Mouse (Mus musculus) layer of hippocampus, adult 18-20 months (tissue): ENCODE data around the gene Smoc1. TPM values are rescaled to one million over a fixed set of nuclear protein-coding genes. Genes with fewer than 3 reads are reported as not detected.

Experiments
- DNase-seq, 2 experiments: peaks; one replicate each; pipeline ENCODE4 v3.0.0; 2022; ENCODE audit warnings: low spot score in 2 of 2
- total RNA-seq, 2 experiments: library from RNA; stranded (reverse); gene quantifications; 2 replicates each; pipeline ENCODE4 v1.2.3; 2021

The Smoc1 gene
- total RNA-seq, 2 experiments from 2014 or later, result 9.6 to 11.4 TPM

DNA sequence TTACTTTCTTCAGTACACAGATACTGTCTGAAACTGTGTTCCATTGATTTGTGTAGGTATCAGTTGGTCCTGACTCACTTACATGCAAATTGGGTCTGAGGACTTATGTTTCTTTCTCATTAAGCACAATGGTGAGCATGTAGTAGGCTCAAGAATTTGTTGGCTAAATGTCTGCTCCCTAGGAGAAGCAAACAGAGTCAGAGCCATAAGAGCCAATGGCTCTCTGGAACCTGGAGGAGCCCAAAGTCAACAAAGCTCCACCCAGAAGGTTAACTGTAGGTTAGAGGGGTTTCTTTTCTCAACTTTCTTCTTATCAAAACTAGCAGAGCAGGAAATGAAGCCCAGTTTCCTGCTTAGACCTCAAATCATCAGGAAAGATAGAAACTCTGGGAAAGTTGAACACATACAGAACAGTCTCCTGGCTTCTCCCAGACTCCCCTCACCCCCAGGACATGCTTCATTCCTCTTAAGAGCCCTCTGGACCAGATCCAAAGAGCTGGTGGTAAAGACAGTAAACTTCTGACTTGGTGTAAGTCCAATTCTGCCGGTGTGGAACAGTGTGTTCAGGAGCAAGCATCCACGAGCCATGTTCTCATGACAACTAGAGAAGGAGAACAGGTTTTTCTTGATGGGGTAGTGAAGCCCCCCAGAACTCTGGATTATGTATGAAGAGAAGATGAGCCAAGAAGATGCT, 51.5 kb downstream of the Smoc1 start:
- DNase-seq, result no peak

DNA sequence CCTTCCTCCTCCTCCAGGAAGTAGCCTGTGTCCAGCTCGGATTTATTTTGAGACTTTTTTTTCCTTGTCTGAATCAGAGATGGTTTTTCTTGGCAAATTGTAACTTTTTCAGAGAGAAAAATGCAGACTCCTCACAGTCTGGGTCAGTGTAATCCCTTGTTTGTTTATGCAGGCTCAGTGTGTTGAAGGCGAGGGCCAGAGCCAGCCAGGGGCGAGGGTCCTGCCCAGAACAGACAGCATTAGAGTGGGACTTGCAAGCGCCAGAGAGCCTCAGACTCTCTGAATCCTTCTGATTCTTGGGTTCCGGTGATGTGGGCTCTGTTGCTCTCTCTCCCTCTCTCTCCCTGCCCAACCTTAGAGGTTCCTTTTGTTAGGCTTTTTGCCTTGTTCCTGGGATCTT, 53.7 kb downstream of the Smoc1 start:
- DNase-seq, result no peak

DNA sequence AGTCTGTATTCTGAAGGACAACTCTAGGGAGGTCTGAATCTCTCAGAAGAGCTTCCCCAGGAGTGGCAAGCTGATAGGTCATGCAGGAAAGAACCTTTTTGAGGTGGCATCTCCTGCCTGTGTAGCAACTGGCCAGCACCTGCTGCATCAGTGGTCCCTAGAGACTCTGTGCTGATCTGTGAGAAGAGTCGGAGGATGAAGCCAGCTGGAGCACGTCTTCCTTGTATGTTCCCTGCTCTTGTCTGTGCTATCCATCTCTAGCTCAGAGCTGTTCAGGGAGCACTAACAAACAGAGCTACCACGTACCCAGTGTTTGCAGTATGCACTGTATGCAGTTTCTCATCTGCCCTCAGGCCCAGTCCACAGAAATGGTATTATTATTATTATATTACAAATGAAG, 54.4 kb downstream of the Smoc1 start:
- no peak for DNase-seq

DNA sequence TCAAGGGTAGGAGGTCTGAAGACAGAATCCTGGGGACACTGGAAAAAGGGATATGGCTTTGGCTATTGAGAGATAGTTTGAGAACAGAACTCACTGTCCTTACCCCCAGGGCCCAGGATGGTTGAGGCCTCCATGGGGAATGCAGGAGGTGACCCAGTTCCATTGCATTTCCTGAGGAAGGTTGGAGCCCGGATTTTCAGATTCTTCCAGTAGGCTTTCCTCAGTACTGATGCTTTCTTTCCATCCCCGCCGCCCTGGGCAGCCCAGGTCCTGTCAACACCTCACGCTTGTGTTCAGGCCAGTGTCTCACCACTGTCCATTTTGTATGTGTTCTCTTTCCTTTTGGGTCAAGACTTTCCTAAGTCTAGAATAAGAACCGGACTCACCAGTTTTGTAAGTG, 56.5 kb downstream of the Smoc1 start:
- no peak for DNase-seq

DNA sequence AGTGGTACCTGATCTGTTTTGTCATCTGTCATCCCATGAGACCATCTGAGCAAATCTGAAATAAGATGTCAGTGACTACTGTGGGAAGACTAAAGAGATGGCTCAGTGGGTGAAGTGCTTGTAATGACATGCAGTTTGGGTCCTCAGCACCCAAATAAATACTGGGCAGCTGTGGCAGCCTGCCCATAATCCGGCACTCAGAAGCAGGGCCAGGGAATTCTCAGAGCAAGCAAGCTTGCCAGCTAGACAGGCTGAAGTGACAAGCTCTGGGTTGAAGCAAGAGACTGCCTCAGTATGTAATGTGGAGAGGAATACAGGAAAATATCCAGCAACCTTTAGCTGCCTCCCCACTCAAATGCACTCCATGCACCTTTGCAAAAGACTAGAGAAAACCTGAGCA, 58.6 kb downstream of the Smoc1 start:
- peak in 1 of 2 experiments; percentile 12 for DNase-seq

DNA sequence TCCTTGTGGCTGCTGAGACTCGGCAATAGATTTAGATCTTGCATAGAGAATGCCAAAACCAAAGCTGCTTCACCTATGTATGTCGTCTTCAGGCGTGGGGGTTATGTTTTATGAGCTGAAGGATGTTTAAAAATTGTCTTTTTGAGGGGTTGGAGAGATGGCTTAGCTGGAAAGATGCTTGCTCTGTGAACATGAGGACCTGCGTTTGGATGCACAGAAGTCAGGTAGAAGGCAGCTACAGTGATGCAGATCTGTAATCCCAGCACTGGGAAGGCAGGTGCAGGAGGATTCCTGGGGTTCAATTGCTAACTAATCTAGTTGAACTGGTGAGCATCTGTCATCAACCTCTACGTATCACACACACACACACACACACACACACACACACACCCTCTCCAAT, 61.5 kb downstream of the Smoc1 start:
- no peak for DNase-seq

DNA sequence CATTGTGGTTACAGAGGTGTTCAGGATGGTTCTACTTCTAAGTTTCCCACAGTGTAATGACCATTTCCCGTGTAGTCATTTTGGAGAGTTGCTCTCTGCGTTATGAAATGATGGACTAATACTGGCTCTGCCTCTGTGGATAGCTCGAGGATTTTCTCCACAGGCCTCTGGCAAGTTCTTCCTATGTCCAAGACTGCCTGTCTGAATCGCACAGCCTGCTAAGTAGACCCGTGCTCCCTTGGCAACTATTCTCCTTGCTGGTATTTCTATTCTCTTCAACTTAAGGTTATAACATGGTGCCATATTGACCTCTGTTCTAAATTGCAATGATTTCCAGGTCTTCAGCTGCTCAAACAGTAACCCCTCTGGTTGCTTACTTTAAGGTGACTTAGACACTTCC, 65.0 kb downstream of the Smoc1 start:
- DNase-seq, result no peak

GRCm38 (mm10) chr12:81092641-81093040, 66.0 kb downstream of the Smoc1 start:
- DNase-seq, result no peak

GRCm38 (mm10) chr12:81093211-81093610, 66.6 kb downstream of the Smoc1 start:
- no peak for DNase-seq

- no peak for DNase-seq
Measured at GRCm38 (mm10) chr12:81094766-81095405, 68.3 kb downstream of the Smoc1 start.

DNA sequence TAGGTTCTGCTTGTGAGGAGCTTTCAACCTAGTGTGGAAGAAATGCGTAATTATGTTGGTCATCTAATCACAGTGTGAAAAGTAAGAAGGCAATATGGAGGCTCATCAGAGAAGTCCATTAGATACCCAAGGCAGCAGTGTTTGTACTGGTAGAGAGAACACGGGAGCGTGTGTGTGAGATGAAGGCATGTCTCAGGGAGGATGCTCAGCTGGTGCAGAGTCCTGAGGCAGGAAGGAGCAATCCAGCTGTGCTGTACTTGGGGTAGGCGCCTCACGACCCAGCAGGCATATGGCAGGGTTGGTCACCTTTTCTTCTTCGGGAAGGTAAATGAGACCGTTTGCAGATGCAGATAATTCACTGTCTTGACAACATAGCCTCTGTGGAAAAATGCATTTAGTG, 70.7 kb downstream of the Smoc1 start:
- no peak for DNase-seq

GRCm38 (mm10) chr12:81097738-81098137, 71.1 kb downstream of the Smoc1 start:
- no peak for DNase-seq

- DNase-seq, result no peak
Measured at GRCm38 (mm10) chr12:81099161-81099560, 72.6 kb downstream of the Smoc1 start.

GRCm38 (mm10) chr12:81101691-81102090, 75.1 kb downstream of the Smoc1 start:
- no peak for DNase-seq

DNA sequence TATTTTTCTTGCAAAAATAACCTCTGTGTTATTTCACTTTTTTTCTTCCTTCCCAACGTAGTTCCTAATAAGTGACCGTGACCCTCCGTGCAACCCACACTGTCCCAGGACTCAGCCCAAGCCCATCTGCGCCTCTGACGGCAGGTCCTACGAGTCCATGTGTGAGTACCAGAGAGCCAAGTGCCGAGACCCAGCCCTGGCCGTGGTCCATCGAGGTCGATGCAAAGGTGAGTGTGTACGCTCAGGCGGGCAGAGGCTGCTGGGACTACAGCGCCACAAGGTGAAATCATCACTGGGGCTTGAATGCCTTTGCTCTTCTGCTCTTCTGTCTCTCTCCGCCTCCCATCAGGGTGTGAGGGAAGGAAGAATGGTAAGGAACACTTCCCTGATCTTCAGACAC, 77.9 kb downstream of the Smoc1 start:
- no peak for DNase-seq

GRCm38 (mm10) chr12:81105721-81106633, 79.4 kb downstream of the Smoc1 start:
- peak in 1 of 2 experiments; percentile 29 for DNase-seq

DNA sequence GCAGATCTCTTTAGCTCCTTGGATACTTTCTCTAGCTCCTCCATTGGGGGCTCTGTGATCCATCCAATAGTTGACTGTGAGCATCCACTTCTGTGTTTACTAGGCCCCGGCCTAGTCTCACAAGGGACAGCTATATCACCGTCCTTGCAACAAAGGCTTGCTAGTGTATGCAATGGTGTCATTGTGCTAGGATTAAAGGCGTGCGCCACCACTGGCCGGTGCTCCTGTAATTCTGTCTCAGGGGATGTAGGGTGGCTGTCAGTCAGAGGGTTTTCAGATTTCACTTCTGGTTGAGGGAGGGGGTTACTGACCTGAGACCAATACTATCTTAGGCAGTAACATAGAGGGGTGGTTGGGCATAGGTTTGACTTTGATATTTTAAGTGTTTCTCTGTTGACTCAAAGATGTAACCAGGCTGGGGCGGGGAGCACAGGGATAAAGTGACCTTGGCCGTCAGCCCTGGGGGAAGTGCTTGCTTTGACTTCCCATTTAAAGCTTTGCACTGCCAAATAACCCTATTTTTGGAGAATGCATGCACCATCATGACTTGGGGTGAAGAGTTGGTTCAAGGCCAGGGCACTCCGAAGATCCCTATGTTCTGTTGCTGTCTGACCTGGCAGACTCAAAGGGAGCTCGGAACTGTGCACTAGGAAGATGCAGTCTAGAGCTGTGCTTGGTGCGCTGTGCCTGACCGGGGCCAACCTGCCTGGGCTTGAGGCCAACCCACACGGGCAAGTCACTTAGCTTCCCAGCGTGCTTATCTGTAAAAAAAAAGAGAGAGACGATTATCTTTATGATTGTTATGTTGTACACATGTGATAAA, 80.9 kb downstream of the Smoc1 start:
- no peak for DNase-seq

DNA sequence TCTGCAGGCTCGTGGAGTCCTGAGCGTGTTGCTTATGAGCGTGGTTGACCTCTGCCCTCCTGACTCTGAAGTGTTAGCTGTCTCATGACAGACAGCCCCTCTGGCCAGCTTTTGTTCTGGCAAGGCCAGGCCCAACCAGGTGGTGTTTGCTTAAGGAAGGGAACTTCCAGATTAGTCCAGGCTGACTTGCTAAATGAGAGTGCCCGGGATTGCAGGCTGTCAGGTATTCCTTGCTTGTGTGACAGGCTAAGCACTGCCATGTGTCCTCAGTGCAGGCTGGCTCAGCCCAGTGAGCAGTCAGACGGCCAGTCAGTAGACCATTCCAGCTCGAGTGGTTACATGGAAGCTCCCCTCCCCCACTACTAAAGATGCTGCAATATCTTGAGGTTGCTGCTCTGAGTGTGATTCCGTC, 82.0 kb downstream of the Smoc1 start:
- DNase-seq, result no peak

- no peak for DNase-seq
Measured at GRCm38 (mm10) chr12:81110006-81110405, 83.4 kb downstream of the Smoc1 start.

GRCm38 (mm10) chr12:81112321-81112720, 85.7 kb downstream of the Smoc1 start:
- no peak for DNase-seq

- DNase-seq, result no peak
Measured at GRCm38 (mm10) chr12:81120301-81120700, 93.7 kb downstream of the Smoc1 start.
